Mouse (Mus musculus): ENCODE data around the gene Cox4i2. TPM values are rescaled to one million over a fixed set of nuclear protein-coding genes. Genes with fewer than 3 reads are reported as not detected.

The Cox4i2 gene
- total RNA-seq, 2 experiments from 2014 or later: 12.2 to 16.8 TPM

DNA sequence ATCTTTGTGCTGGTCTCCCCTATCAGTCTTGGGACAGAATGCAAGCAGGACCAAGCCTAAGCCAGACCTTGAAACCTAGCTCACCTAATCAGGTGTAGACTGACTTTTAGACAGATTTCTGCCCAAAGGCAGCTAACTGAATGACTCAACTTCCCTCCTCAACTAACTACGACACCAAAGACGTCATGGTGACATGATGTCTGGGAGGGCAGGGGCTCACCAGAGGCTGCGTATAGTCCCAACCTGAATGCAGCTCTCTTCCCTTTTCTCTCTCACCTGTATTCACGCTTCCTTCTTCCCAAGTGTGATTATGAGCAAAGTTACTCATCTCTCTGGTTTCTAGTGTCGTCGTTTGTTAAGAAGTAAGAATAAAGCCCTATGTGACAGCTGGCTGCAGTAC lies 33.6 kb downstream of the Cox4i2 start:
- intact Hi-C loops (cut with DNase I): no loop called here

DNA sequence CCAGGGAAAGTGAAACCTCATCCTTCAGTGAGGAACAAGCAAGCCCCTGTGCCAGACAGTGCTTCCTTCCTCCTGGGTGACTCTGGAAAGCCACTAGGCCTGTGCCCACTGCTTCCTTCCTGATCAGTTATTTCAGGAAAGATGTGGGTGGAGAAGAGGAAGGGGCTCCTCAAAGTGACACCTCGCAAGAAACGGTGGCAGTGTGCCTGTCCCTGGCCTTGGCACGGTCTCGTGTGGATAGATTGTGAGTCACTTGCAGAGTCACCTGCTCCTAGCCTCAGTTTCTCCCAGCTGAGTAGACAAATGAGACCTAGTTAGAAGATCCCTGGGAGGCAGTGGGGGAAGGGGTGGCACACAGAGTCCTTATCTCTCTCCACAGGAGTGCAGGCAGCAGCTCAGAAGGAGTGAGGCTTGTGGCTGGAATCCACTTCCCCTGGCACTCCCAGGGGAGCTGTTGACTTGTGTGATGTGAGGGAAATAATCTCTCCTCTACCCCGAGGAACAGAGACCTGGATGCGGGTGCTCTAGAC lies 35.0 kb downstream of the Cox4i2 start:
- DNase-seq (ENCODE audit: low spot score): peak; percentile 52
- intact Hi-C loops (cut with DNase I): no loop called here

More for the DNA sequence above, 33.6 kb downstream of the Cox4i2 start:
- DNase-seq (ENCODE audit: low spot score): no peak

DNA sequence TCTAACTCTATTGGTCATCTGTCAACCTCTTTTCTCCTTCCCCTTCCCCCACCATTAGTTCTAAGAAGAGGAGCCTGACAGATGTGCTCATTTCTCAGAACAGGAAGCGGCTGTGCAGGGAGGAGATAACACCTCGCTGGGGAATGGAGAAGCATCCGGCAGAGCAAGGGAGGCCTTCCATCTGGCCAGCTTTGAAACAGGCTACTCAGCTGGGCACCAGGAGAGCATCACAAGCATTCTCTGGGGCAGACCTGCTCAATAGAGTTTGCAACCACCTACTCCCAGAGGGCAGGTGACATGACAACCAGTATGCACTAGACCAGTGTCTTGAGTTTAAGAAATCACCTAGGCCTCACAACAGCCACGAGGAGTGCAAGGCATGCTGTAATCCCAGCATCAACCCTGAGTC lies 35.6 kb downstream of the Cox4i2 start:
- intact Hi-C loops (cut with DNase I): no loop called here
- DNase-seq (ENCODE audit: low spot score): peak; percentile 59

DNA sequence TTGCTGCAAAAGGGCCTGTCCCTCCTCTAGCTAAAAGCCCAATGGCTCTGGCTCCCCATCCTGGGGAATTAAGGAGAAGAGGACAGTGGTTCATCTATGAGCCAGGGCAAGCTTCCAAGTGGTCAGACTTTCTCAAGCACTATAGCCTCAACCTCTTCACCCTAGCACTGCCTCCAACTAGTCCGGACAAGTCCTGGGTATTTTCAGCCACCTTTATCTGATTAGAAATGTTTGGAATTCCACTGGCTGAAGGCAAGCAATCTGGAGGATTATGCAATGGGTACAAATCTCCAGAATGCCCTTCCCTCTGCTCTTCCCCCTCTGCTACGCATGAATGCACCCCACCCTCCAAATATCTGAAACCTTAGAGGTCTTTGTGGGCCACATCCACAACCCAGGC lies 38.5 kb downstream of the Cox4i2 start:
- DNase-seq (ENCODE audit: low spot score): peak; percentile 40
- intact Hi-C loops (cut with DNase I): no loop called here

DNA sequence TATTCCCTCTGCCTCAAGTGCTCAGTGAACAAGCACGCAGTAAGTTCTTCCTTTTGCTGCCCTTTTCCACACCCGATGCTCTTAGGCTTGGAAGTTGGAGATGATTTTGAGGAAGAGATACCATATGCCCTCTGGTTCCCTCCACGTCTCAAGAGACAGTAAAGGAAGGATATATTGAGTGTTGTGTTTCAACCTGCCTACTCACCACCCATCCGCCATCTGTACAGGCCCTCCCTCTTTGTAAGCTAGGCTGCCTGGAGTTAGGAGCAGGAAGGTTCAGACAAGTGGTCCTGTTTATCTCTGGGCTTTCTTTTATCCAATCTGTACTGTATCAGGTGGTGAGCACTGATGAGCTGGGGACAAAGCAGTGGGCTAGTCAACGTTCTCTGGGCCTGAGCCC lies 39.4 kb downstream of the Cox4i2 start:
- intact Hi-C loops (cut with DNase I): no loop called here
- DNase-seq (ENCODE audit: low spot score): no peak

DNA sequence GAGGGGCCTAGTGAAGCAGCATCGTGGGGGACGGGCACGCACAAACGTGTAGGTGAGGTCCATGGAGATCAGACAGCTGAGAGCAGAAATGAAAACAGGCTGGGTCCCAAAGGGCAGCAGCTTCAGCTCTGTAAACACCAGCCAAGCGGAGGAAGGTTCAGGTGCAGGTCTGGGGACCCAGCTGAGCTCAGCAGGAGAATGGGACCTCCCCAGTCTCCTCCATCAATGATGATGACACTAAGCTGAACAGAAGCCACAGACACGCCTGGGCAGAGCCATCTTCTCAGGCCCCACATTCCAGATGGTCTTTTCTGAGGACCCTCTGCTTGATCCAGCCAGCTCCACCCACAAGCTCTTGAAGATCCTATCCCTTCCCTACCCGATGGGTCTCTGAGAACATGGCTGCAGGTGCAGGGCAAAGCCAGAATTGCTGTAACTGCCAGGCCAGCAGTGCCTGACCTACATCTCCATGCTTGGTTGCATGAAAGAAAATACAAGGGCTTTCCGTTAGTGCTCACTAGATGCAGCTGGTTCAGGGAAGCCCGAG lies 40.4 kb downstream of the Cox4i2 start:
- DNase-seq (ENCODE audit: low spot score): no peak
- intact Hi-C loops (cut with DNase I): no loop called here

DNA sequence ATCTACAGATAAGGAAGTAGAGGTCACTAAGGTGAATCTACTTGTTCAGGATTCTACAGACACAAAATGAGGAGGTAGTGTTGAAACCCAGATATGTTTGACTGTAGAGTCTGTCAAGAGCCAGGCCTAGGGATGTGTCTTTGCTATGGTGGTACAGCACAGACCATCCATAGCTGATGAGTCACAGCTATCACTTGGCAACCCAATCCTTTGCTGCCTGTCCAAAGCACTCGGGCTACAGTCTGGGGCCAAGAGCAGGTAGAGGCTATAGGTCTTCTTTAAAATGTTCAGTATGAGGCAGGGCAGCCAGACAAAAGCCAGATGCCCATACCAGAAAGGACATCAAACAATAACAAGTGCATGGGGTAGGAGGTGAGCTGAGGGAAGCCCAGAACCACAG lies 43.6 kb downstream of the Cox4i2 start:
- intact Hi-C loops (cut with DNase I): no loop called here

DNA sequence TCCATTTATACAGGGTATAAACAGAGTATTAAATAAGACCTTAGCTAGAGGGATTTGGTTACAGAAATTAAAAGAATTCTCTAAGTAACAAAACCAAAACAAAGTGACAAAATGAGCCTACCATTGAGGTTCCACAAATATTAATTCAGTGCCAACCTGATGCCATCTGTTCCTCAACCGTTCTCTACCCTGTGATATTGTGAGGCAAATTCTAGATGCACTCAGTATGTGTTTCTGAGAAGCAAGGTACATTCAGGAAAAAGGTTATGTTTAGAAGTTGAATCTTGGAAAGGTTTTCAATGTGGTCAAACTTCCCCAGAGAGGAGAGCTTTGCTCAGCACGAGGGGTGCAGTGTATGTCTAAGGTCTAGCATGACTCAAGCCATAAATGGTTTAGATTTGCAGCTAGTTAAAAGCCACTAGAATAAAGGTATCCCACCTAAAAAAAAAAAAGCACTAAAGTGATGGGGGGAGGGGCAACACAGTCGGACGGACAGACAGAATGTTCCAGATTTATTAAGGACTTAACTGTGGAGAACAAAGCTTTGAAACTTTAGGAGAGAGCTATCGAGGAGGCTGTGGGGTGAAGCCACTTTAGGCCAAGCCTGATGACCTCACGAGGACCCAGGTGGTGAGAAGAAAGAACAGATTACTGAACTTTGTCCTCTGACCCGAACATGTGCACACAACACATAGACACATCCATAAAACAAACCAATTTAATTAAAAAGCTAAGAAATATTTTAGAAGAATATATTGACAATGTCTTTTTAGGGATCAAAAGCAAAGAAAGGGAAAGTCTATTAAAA lies 46.2 kb downstream of the Cox4i2 start:
- no peak for DNase-seq (ENCODE audit: low spot score)
- intact Hi-C loops (cut with DNase I): no loop called here

More for the DNA sequence above, 43.6 kb downstream of the Cox4i2 start:
- DNase-seq (ENCODE audit: low spot score): no peak

DNA sequence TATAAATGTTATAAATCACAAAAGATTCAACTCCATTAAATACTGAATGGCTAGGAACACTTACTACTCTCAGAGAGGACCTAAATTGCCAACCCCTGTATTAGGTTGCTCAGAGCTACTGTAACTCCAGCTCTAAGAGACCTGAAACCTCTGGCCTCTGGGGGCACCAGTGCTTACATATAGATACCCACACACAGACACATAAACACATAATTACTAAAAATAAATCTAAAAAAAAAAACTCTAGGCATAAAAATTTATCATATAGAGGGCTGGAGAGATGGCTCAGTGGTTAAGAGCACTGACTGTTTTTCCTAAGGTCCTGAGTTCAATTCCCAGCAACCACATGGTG lies 46.8 kb downstream of the Cox4i2 start:
- DNase-seq (ENCODE audit: low spot score): no peak
- intact Hi-C loops (cut with DNase I): no loop called here

DNA sequence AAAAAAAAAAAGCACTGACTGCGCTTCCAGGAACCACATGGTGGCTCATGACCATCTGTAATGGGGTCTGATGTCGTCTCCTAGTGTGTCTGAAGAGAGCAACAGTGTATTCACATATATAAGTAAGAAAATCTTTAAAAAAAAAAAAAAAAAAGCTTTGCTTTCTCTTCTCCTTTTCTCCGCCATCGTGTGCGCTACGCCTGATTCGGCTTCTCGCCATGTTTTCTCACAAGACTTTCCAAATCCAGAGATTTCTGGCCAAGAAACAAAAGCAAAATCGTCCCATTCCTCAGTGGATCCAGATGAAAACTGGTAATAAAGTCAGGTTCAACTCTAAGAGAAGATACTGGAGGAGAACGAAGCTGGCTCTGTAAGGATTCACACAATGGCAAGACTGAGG lies 48.3 kb downstream of the Cox4i2 start:
- intact Hi-C loops (cut with DNase I): no loop called here
- no peak for DNase-seq (ENCODE audit: low spot score)

DNA sequence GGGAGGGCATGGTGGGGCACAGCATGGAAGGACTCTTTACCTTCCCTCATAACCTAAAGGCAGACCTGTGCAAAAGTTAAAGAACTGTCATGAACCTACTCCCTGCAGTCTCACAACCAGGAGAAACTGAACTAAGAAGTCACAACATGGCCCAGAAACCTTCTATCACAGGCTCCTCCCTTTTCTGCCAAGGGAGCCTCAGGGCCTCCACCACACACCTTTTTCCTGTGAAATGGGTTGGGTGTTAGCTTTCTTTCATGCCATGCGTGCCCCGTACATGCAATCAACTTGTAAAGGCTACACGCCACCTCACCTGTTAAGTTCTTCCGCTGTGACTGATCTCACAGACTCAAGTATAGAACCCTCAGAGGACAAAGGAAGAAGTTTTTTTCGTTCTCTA lies 49.1 kb downstream of the Cox4i2 start:
- intact Hi-C loops (cut with DNase I): no loop called here
- no peak for DNase-seq (ENCODE audit: low spot score)

DNA sequence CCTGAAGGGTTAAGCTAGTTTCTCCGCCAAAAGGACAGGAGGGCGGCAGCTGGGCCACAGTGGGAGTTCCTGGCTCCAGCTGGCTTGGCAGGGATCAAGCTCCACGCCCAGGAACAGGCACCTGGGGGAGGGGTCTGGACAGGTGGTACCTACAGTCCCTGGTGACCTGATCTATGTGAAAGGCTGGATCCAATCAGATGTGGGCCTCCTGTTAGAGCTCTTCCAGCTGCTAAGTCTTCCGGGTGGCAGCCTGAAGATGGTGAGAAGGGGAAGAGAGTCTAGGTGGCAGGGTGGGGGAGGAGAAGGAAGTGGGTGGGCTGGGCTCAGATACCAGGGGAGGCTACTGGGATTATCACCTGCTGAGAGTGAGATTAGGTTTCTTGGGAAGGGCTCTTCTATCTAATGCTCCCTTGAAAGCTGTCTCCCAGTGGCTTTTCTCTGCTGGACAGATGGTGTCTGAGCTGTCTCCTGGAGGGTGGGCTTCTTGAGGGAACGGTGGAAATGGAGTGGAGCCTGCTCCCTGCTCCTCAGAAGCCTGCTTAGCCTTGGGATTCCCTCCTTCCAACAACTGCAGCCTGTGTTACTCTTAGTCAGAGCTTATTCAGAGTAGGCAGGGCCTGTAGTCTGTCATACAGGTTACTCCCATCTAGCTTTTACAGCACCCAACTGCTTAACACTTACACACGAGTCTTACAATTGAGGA lies 50.6 kb downstream of the Cox4i2 start:
- no peak for DNase-seq (ENCODE audit: low spot score)
- intact Hi-C loops (cut with DNase I): no loop called here

DNA sequence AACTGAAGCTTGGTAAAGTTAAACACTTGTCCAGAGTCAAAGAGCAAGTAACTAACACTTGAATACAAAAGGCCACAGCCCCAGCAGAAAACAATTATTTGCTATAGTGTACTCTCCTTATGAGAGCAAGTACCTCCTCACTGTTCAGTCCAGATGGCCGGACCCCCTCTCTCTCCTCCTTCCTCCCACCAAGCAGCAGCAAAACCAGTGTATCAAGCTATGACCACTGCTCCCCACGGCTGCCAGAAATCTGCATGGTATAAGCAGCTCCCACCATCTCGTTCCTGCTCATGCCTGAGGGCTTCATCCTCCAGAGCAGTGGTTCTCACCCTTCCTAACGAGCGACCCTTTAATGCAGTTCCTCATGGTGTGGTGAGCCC lies 51.1 kb downstream of the Cox4i2 start:
- DNase-seq (ENCODE audit: low spot score): no peak
- intact Hi-C loops (cut with DNase I): no loop called here

DNA sequence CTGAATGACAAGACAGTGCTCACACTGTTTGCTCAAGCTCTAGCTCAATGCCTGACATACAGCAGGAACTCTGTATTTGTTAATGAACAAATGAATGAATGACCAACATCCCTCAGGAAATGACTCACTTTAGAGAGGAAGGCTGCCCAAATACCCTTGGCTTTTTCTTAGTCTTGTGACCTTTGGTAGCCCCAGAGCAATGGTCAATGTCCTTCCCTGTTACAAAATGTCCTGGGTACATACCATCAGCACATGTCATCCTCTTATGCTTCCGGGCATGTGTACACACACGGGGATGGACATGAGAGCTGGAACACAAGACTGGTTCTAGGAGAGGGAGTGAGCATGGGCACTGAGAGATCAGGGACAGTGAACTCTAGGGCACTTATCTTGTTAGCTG lies 52.1 kb downstream of the Cox4i2 start:
- peak; percentile 61 for DNase-seq (ENCODE audit: low spot score)
- intact Hi-C loops (cut with DNase I): no loop called here

DNA sequence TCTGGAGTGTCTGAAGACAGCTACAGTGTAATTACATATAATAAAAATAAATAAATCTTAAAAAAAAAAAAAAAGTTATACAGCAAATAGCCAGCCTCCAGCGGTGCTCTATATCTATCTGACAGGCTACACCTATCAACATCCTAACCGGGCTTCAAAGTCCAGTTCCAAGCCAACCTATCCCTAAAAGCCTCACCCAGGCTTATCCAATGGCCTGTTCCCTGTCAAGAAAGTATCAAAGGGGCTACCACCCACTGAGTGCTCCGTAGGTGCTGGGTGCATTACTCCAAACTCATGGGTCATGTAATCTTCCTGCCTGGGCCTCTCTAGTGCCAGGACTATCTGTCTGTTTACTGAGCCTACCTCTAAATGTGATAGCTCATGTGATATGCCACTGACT lies 54.2 kb downstream of the Cox4i2 start:
- intact Hi-C loops (cut with DNase I): no loop called here
- DNase-seq (ENCODE audit: low spot score): no peak

DNA sequence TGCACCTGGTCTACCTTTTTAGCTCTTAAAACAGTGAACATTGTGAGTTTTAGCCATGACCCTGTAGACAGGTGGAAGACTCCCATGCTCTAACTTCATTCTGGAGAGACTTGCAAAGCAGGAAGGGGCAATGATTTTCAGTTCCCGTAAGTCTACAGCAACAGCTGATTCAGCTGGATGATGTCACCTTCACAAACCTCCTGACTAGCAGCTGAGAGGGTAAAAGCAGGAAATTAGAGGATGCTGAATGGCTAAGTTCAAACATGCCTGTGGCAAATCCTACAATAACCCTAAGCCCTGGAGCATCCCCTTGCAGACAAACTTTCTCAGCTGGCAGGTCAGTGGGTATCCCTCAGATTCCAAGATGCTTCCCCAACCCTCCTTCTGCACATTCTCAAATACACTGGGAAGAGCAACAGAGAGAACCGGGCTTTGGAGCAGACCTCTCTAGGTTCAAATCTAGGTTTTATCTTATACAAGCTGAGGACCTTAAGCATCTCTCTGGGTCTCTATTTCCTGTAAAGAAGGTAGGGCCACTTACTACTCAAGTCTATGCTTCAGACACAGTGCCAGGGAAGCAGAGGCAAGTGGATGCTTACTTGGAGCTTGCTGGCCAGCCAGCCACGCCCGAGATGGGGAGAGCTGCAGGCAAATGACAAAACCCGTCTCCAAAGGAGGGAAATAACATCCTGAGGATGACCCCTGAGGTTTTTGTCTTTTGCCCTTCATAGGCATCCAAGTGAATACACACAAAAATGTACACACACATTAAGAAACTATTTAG lies 56.4 kb downstream of the Cox4i2 start:
- DNase-seq (ENCODE audit: low spot score): no peak

DNA sequence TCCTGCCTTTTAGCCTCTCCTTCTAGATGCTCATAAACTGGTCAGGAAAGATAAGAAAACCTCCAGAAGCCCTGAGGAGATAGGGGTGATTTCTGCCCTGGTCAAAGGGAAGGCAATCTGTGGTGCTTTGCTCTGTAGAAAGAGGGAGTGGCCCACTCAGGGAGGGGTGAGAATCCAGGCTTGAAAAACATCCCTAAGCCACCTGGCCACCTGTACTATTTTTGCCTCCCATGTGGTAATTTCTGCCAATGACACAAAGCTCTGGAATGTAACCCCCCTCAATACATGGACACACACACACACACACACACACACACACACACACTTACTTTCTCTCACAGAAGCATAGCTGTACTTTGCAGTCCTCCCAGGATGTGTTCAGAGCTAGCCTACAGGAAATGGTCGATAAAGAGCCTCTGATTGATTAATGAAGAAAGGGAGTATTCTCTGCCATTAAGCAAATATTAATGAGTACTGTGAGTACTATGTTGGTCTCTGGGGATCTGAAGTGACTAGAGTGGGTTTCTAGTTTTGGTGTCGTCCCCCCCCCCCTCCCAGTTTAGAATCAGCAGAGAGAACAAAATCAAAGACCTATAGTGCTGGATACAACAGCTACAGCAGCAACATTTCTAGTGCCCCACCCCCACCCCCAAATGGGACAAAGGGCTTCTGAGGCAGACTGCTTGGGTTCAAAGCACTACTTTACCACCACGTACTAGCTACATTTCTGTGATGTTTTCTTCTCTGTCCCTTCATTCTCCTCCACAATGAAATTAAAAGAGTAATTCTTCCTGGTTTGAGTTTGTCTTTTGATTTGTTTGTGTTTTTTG lies 57.6 kb downstream of the Cox4i2 start:
- no peak for DNase-seq (ENCODE audit: low spot score)

More for the DNA sequence above, 56.4 kb downstream of the Cox4i2 start:
- intact Hi-C loops (cut with DNase I): no loop called here

DNA sequence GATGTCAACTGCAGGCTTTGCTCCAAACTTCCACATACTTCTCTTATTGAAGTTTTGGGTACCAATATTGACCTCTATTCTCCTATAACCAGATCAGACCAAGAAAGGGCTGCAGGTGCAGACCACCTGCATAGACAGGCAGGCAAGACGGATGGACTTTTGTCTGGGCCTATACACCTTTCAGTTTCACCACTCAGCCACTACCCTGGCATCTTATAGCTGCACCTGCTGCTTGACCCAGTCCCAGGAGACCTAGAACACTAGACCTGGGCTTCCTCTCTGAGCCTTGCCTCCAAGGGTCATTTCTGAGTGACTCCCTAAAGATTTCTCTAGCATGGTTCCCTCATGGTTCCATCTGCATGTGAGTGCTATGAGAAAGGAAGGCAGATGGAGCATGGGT lies 59.3 kb downstream of the Cox4i2 start:
- intact Hi-C loops (cut with DNase I): no loop called here
- no peak for DNase-seq (ENCODE audit: low spot score)

More for the DNA sequence above, 57.6 kb downstream of the Cox4i2 start:
- intact Hi-C loops (cut with DNase I): no loop called here

DNA sequence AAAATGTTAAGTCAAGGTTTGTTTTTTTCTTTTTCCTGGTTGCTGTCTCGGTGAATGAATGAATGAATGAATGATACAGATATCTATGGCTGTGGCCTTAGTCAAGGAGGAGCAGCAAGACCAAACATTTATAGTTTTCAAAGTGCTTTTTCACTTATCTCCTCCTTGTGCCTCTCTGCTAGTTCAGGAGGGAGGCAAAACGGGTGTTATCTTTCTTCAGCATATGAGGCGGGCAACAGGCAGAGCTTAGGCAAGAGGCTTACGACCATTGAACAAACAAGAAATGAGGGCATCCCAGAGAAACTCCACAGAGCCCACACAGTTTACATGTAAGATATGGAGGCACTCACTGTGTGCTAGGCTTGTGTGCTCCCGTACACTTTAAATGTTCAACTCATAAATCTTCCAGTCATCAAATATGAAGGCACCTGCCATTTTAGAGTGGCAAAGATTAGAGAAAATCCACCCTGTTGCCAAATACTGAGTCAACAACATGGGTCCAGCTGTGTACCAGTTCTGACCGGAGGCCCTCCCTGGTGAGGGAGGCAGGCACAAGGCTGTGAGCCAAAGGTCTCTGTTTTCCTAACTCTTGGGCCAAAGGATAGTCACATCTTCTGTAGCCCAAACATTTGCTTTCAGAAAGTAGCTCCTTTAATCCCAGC lies 60.4 kb downstream of the Cox4i2 start:
- intact Hi-C loops (cut with DNase I): no loop called here
- no peak for DNase-seq (ENCODE audit: low spot score)

Measured in heart, postnatal 25 days (tissue).